Mouse (Mus musculus) stomach, embryonic 14.5 days (tissue): ENCODE measurements around the gene Cmtr1. TPM values are rescaled to one million over a fixed set of nuclear protein-coding genes. Genes with fewer than 3 reads are reported as not detected.
"Not testable (repeated sequence)": the region's sequence is repeated elsewhere in the genome, so short reads cannot be mapped to it uniquely, and the experiment has no call there.

Source experiments
- ATAC-seq: fragments of 200-750 bp; cut with Nextera tagmentation; 2 replicates; pipeline ENCODE4 v1.8.0; 2017; ENCODE audit warnings: low read depth, moderate TSS enrichment; ENCODE audit not compliant: insufficient number of reproducible peaks, insufficient read depth, low FRiP score
- H3K27ac ChIP-seq: fragments of 300-500 bp; sonication (generic); 2 replicates; pipeline ENCODE4 v1.5.1; 2014; ENCODE audit warnings: mild to moderate bottlenecking, low read length, moderate library complexity, mixed read lengths
- H3K27me3 ChIP-seq: fragments of 300-500 bp; sonication (generic); 2 replicates; pipeline ENCODE4 v1.6.1; 2014; ENCODE audit warnings: low read length, control low read depth, mixed read lengths; ENCODE audit not compliant: control insufficient read depth, insufficient read depth
- H3K36me3 ChIP-seq: fragments of 300-500 bp; sonication (generic); 2 replicates; pipeline ENCODE4 v1.6.1; 2014; ENCODE audit warnings: mild to moderate bottlenecking, control low read depth, low read length, moderate library complexity, mixed read lengths; ENCODE audit not compliant: control insufficient read depth, insufficient read depth
- H3K4me1 ChIP-seq: fragments of 300-500 bp; sonication (generic); 2 replicates; pipeline ENCODE4 v1.6.1; 2014; ENCODE audit warnings: low read length, control low read depth, mixed read lengths; ENCODE audit not compliant: control insufficient read depth, insufficient read depth
- H3K4me2 ChIP-seq: fragments of 300-500 bp; sonication (generic); replicated peaks from 2 replicates; pipeline ENCODE4 v1.6.1; 2014; ENCODE audit warnings: low read depth, low read length, control low read depth
- H3K4me3 ChIP-seq: fragments of 300-500 bp; sonication (generic); 2 replicates; pipeline ENCODE4 v1.5.1; 2014; ENCODE audit warnings: low read depth, low read length, control low read depth
- H3K9ac ChIP-seq: fragments of 300-500 bp; sonication (generic); replicated peaks from 2 replicates; pipeline ENCODE4 v1.6.1; 2014; ENCODE audit warnings: low read depth, mild to moderate bottlenecking, control low read depth, low read length, moderate library complexity, mixed read lengths
- H3K9me3 ChIP-seq: fragments of 300-500 bp; sonication (generic); 2 replicates; pipeline ENCODE4 v1.6.1; 2016; ENCODE audit warnings: low read depth, low read length, control low read depth; ENCODE audit not compliant: control insufficient read depth
- WGBS: fragments of 180-500 bp; shearing (Covaris S2); extraction: QIAGEN DNeasy Blood & Tissue Kit; methylation state at CpG from one replicate; pipeline ENCODE4 v1.1.7; 2014; 5-methylcytosine and 5-hydroxymethylcytosine counted together
- polyA plus RNA-seq: library from polyadenylated mRNA; unstranded; fragments of >200 nt; fragmentation: Nextera tagmentation; extraction: Ambion mirVana; gene quantifications from 2 replicates; pipeline ENCODE4 v1.2.1, GENCODE M21; 2014

Cmtr1 gene
- polyA plus RNA-seq, 1 experiment from 2014 or later, result 117 TPM

GRCm38 (mm10) chr17:29711745-29712431 lies 51.5 kb downstream of the Cmtr1 start:
- no peaks in the 10 kb centered on the region for H3K9me3 ChIP-seq
- WGBS, result 46% methylated on average over 8 of the region's 8 CpGs
- no peaks in the 10 kb centered on the region for H3K36me3 ChIP-seq
- peaks cover 33% of the 10 kb centered on the region; the same call in 1 of the 2 replicates for H3K4me1 ChIP-seq
- ATAC-seq, result no peak
- no peak overlapping the region for H3K4me3 ChIP-seq
- no peaks in the 10 kb centered on the region for H3K27me3 ChIP-seq
- no peak overlapping the region for H3K9ac ChIP-seq
- no peak overlapping the region for H3K4me2 ChIP-seq
- H3K27ac ChIP-seq, result no peak overlapping the region

- Histone ChIP-seq H3K27me3 (no peaks in the 10 kb centered on the region), H3K27ac (no peak overlapping the region), H3K4me3 (no peak overlapping the region), H3K9me3 (no peaks in the 10 kb centered on the region), H3K36me3 (no peaks in the 10 kb centered on the region), H3K4me1 (peaks cover 35% of the 10 kb centered on the region; the same call in 1 of the 2 replicates), H3K4me2 (no peak overlapping the region), H3K9ac (no peak overlapping the region)
- ATAC-seq, result no peak
- WGBS, result 57% methylated on average over 7 of the region's 7 CpGs
These were observed 52.2 kb downstream of the Cmtr1 start for GRCm38 (mm10) chr17:29712565-29712964.

GRCm38 (mm10) chr17:29713734-29714133 lies 53.3 kb downstream of the Cmtr1 start:
- peaks cover 35% of the 10 kb centered on the region; the same call in 1 of the 2 replicates for H3K4me1 ChIP-seq
- not testable (repeated sequence) for ATAC-seq
- 97% methylated on average over 4 of the region's 4 CpGs for WGBS

GRCm38 (mm10) chr17:29716732-29717445 lies 56.5 kb downstream of the Cmtr1 start, which contains the start of gene Ccdc167:
TSS of gene Ccdc167 (minus strand) at chr17:29717044.
- no peaks in the 10 kb centered on the region for H3K36me3 ChIP-seq
- H3K9me3 ChIP-seq, result no peaks in the 10 kb centered on the region
- 4% methylated on average over 41 of the region's 41 CpGs for WGBS
- H3K4me3 ChIP-seq, result peak within 1 kb of the TSS; percentile 52
- no peak within 1 kb of the TSS for H3K27ac ChIP-seq
- H3K4me2 ChIP-seq, result peak within 1 kb of the TSS; percentile 66
- no peaks in the 10 kb centered on the region for H3K27me3 ChIP-seq
- peaks cover 22% of the 10 kb centered on the region; the same call in 1 of the 2 replicates for H3K4me1 ChIP-seq
- no peak within 1 kb of the TSS; the same call in 1 of the 2 replicates for H3K9ac ChIP-seq
- ATAC-seq, result peak; percentile 97

More at GRCm38 (mm10) chr17:29713734-29714133, 53.3 kb downstream of the Cmtr1 start:
- not testable (repeated sequence) for H3K27me3 ChIP-seq, H3K9ac ChIP-seq, H3K36me3 ChIP-seq, H3K9me3 ChIP-seq, H3K4me3 ChIP-seq, H3K27ac ChIP-seq, H3K4me2 ChIP-seq

- Histone ChIP-seq H3K9ac (no peak overlapping the region), H3K9me3 (no peaks in the 10 kb centered on the region), H3K4me1 (peaks cover 11% of the 10 kb centered on the region; the same call in 1 of the 2 replicates), H3K27ac (no peak overlapping the region), H3K27me3 (no peaks in the 10 kb centered on the region), H3K4me2 (no peak overlapping the region), H3K4me3 (no peak overlapping the region), H3K36me3 (no peaks in the 10 kb centered on the region)
- ATAC-seq, result no peak
- WGBS, result 90% methylated on average over 8 of the region's 8 CpGs
These were observed 58.3 kb downstream of the Cmtr1 start for GRCm38 (mm10) chr17:29718660-29719059.

- Histone ChIP-seq H3K27ac (no peak overlapping the region), H3K4me3 (no peak overlapping the region), H3K9me3 (no peaks in the 10 kb centered on the region), H3K9ac (no peak overlapping the region), H3K4me2 (no peak overlapping the region), H3K27me3 (no peaks in the 10 kb centered on the region), H3K36me3 (no peaks in the 10 kb centered on the region), H3K4me1 (peaks cover 11% of the 10 kb centered on the region; the same call in 1 of the 2 replicates)
- WGBS, result 80% methylated on average over 13 of the region's 13 CpGs
- no peak for ATAC-seq
These were observed 59.5 kb downstream of the Cmtr1 start for GRCm38 (mm10) chr17:29719628-29720575.

- H3K4me3 ChIP-seq, result no peak overlapping the region
- WGBS, result 58% methylated on average over 11 of the region's 11 CpGs
- peaks cover 8% of the 10 kb centered on the region; the same call in 1 of the 2 replicates for H3K4me1 ChIP-seq
- H3K9ac ChIP-seq, result no peak overlapping the region
- H3K27ac ChIP-seq, result no peak overlapping the region
- H3K4me2 ChIP-seq, result no peak overlapping the region
- H3K36me3 ChIP-seq, result no peaks in the 10 kb centered on the region
- no peaks in the 10 kb centered on the region for H3K27me3 ChIP-seq
- H3K9me3 ChIP-seq, result no peaks in the 10 kb centered on the region
- no peak for ATAC-seq
These were observed 60.5 kb downstream of the Cmtr1 start for GRCm38 (mm10) chr17:29720755-29721365.
